Mouse (Mus musculus) liver, adult (tissue): ENCODE measurements around the gene Mall.

Experiments
- GATA4 ChIP-seq: IDR thresholded peaks from 2 replicates; pipeline ENCODE4 v1.6.1; 2014; ENCODE audit warnings: mild to moderate bottlenecking, low read length; ENCODE audit not compliant: insufficient replicate concordance

Gene Mall

GRCm38 (mm10) chr2:127740756-127741519 is 11.2 kb upstream of the Mall start:
- TF ChIP-seq GATA4 = no peak

- no peak for TF ChIP-seq GATA4
These were observed 8.2 kb upstream of the Mall start for GRCm38 (mm10) chr2:127737885-127738284.

- no peak for TF ChIP-seq GATA4
These were observed 7.0 kb upstream of the Mall start for GRCm38 (mm10) chr2:127736631-127737209.

GRCm38 (mm10) chr2:127735512-127736145 is 5.9 kb upstream of the Mall start:
- TF ChIP-seq GATA4 = no peak

- no peak for TF ChIP-seq GATA4
These were observed 5.2 kb upstream of the Mall start for GRCm38 (mm10) chr2:127734889-127735288.

- no peak for TF ChIP-seq GATA4
These were observed 717 bp upstream of the Mall start for GRCm38 (mm10) chr2:127730301-127730997.

GRCm38 (mm10) chr2:127728661-127729450 is 876 bp downstream of the Mall start:
- no peak for TF ChIP-seq GATA4

- TF ChIP-seq GATA4 = no peak
These were observed 1.6 kb downstream of the Mall start for GRCm38 (mm10) chr2:127728146-127728545.

GRCm38 (mm10) chr2:127723193-127723592 is 6.5 kb downstream of the Mall start:
- no peak for TF ChIP-seq GATA4

- TF ChIP-seq GATA4 = 0 out of 2 replicates have a peak, but pooled peaks have one; percentile 24
These were observed 7.4 kb downstream of the Mall start for GRCm38 (mm10) chr2:127722176-127722892.

- TF ChIP-seq GATA4 = no peak
These were observed 10.8 kb downstream of the Mall start for GRCm38 (mm10) chr2:127718839-127719468.

GRCm38 (mm10) chr2:127714726-127715125 is 15.0 kb downstream of the Mall start:
- no peak for TF ChIP-seq GATA4

GRCm38 (mm10) chr2:127708792-127709191 is 20.9 kb downstream of the Mall start:
- TF ChIP-seq GATA4 = no peak

GRCm38 (mm10) chr2:127708060-127708459 is 21.7 kb downstream of the Mall start:
- TF ChIP-seq GATA4 = no peak
